Mouse (Mus musculus): ENCODE data around the gene Nav2.

The Nav2 gene

DNA sequence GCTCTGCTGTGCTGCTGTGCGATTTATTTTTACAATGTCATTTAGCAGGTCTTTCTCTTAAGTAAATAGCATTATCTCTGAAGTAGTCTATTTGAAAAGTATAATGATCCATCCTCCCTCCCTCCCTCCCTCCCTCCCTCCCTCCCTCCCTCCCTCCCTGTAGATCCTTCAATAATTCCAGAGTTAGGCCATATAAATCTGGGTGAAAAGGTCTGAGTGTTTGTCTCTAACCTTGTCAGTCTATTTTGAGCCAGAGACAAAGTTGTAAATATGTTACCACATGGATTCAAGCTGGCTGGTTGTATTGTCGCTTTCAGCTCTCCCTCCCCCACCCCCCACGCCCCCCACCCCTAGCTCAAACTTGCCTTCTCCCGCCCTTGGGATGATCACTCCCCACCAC lies 619.4 kb downstream of the Nav2 start:
- in situ Hi-C loops (cut with MseI, MboI), result no loop called here

DNA sequence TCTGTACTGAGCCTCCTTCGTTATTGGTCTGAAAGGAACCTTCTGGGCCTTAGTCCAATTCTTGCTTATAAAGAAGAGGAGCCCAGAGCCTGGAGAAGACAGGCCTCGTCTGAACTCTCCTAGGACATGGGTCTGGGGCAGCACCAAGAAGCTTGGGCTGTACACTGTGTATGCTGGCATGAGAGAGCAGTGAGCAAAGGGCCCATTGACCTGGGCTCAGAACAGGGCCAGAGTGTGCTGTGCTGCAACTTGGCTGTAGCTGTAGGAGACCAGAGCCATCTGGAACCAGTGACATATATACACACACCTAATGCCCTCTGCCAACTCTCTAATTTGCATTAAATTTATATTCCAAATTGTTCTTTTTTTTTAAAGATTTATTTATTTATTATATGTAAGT lies 621.0 kb downstream of the Nav2 start:
- in situ Hi-C loops (cut with MseI, MboI), result no loop called here

DNA sequence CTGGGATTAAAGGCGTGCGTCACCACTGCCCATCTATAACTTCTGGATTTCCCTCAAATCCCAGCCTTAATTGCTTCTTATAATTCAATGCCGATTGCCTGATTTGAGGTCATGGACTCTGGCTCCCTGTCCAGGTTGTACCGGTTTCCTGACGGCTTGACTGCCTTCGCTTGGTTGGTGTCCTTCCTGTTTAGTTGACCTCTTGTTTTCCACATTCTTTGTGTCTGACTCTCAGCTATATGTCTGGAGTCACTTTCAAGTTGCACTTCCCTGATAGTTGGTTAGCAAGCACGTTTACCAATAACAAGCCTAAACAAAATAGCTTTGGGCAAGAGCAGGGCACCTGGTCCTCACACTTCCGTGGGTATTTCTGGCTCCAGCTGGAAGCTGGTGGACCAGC lies 625.1 kb downstream of the Nav2 start:
- in situ Hi-C loops (cut with MseI, MboI), result no loop called here

DNA sequence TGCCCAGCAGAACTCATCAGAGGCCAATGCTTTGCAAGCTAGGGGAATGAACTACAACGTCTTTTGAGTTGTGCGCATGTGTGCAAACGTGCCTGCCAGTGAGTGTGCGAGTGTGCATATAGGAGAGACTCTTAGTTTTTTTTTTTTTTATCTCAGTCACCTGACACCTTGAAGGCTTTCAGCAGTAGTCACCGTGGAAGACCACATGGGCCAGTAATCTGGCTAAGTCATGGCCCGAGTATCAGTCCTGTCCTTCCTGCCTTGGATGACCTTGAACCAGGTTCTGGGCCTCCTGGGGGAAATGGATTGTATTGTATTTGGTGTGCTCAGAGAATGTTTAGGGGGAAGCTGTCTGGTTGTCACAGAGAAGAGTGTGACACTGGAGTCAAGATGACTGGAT lies 625.7 kb downstream of the Nav2 start:
- in situ Hi-C loops (cut with MseI, MboI), result no loop called here

- in situ Hi-C loops (cut with MseI, MboI), result no loop called here
These were observed 629.8 kb downstream of the Nav2 start for GRCm38 (mm10) chr7:49538360-49538759.

DNA sequence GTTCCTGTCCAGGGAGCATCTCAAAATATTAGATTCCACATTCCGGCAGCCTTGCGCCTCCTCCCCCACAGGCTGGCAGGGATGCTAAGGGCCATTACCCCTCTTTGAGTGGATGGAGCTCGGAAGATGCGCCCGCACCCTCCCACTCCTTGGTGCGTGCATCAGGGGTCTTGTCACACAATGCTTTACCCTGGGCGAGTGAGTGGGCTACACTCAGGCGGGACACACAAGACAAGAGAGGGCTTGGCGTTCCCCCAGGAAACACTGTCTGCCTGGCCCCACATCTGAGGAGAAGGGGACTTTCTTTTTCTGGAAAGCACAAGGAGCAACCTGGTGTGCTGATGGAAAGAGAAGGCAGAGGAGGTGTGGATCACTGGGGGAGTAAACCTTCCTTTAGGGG lies 631.7 kb downstream of the Nav2 start:
- in situ Hi-C loops (cut with MseI, MboI), result no loop called here

GRCm38 (mm10) chr7:49542135-49542534 lies 633.6 kb downstream of the Nav2 start:
- in situ Hi-C loops (cut with MseI, MboI), result no loop called here

DNA sequence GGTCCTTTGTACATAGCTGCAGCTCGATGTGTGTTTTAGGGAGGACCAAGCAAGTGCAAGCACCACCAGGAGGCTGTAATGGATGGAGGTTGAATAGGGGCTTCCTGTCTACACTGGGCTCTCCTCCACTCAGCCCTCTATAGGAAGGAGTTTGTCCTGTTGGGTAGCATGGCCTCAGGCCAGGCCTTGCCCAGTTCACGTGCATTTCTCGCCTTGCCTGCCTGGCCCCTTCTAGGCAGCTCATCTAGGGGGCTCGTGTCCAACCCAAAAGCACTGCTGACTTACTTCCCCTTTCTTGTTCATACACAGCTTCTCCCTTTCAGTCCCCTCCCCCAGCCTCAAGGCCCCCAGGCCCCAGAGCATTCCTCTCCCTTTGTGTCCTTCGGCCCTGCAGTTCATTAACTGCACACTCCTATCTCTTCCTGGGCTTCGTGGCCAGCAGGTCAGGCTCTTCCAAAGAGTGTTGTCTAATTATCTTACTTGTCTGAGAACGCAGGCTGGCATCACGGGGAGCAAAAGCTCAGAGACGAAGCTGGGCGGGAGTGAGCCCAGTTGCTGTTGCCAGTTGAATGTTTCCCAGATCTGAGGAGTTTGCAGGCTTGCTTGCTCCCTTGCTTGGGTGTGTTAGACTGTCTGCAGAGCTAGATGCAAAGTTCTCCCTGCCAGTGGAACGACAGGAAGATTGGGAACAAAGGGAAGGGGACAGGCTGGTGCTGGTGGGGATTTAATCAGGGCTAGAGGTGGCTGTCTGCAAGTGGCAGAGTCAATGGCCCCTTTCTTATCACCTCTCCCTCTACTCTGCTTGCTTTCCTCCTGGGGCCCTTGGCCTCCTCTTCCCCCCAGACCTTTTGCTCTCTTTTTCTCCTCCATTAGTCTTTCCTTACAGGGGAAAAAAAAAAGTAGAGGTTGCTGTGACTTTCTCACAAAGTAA lies 636.5 kb downstream of the Nav2 start:
- in situ Hi-C loops (cut with MseI, MboI), result no loop called here

- in situ Hi-C loops (cut with MseI, MboI), result no loop called here
These were observed 637.2 kb downstream of the Nav2 start for GRCm38 (mm10) chr7:49545706-49546097.

GRCm38 (mm10) chr7:49548397-49548796 lies 639.9 kb downstream of the Nav2 start:
- in situ Hi-C loops (cut with MseI, MboI), result no loop called here

DNA sequence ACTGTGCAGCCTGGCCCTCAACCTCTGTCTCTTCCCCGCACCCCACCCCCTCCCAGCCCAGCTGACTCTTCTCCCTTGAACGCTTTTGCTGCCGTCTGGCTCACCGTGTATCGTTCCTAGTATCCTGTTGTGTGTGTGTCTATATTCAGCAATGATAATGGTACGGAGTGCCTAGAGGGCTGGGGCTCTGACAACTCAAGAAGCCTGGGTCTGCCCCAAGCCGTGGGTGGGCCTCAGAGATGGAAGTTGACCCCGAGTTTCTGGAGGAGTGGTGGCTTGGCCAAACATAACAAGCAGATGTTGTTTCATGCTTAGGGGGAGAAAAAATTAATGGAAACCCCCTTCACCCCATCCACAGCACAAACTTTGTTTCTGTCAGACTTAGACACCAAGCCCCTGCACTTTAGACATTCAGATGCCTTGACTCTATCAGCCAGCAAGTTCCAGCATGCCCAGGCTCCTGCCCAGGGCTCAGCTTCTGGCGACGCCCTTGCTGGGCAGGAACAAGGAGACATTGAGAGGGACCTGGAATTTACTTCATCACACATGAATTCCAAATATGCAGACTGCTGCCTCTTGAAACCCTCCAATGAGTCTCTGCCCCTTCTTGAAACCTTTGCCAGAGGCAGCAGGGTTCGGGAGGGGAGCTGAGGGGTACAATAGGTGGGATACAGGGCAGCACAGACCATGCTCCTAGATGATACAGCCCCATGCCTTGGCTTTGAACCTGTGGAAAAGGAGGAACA lies 644.9 kb downstream of the Nav2 start:
- in situ Hi-C loops (cut with MseI, MboI), result no loop called here

- in situ Hi-C loops (cut with MseI, MboI), result no loop called here
These were observed 649.7 kb downstream of the Nav2 start for GRCm38 (mm10) chr7:49558240-49558640.

DNA sequence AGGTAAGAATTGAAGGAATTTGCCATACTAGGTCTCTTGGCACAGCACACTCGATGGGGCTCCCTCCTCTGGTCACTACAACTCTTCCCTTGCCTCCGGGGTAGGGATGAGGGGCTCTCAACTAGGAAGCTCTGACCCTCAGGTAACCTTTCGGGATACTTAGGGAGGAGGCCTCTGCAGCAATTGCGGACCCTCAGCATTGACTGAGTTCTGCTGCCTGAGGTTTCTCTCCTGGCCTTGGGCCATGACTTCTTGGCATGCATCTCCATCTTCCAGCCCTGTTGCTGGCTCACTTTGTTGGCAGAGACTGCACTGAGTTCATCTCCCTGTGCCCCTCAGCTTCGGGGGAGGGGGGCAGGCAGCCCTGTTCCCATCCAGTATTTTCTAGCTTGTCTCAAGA lies 650.4 kb downstream of the Nav2 start:
- in situ Hi-C loops (cut with MseI, MboI), result no loop called here

DNA sequence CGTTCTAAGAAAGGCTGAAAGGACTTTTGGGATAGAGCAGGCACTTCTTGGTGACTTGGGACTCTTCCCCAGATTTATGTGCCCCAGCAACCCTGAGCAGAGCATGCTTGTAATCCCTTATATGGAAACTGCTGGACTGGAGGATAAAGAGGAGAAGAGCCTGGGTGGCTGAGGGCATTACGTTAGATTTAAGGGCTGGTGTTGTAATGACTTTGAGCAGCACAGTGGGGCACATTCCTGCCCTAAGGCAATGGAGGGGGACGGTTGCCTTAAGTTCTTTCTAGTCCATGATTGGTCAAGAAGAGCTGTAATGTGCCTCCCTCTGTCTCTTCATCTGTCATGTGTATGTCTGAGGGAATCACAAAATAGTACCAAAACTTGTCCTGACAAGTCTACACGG lies 651.5 kb downstream of the Nav2 start:
- in situ Hi-C loops (cut with MseI, MboI), result no loop called here

DNA sequence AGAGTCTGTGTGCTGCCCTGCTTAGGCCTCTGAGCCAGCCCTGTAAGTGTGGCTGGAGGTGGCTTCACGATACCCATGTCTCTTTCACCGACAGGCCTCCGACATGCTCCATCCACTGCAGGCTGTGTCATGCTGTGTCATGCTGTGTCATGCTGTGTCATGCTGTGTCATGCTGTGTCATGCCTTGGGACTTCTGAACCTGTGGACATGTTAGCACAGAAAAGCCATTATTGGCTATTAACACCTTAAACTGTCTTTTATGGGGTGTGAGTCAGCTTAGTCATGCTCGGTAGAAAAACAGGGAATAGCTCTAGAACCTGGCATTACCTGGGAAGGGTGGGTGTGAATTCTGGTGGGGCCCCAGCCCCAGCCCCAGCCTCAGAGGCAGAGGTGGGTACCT lies 653.9 kb downstream of the Nav2 start:
- in situ Hi-C loops (cut with MseI, MboI), result no loop called here

- in situ Hi-C loops (cut with MseI, MboI), result no loop called here
These were observed 654.3 kb downstream of the Nav2 start for GRCm38 (mm10) chr7:49562851-49563250.

DNA sequence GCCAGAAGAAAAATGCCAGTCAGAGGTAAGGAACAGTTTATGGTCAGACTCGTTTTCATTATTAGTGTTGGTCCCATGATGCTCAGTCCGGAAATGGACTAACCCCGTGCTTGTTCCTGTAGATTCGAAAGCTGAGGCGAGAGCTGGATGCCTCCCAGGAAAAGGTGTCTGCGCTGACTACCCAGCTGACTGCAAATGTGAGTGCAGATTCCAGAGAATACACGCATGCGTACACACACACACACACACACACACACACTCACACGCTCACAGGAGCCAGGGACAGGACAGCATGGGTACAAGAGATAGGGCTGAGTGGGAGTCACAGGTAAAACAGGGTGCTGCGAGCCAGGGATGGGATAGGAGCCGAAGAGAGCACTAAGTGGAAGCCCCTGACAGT lies 656.6 kb downstream of the Nav2 start:
- in situ Hi-C loops (cut with MseI, MboI), result no loop called here

DNA sequence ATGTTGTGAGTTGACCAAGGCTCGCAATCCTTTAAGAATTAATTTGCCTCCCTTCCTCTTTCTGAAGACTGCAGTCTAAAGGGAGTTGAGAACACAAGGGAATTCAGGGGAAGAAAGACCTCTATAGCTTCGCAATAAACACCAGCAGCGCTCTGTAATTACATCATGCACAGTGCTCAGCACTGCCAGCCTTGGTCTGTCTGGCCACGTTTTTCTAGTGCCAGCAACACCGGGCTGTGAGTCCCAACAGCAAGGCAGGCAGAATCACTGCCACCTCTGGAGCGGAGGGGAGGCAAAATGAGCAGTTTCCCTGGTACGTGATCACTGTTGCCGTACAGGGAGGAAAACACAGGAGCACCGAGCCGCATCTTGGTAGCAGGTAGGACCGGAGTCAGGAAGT lies 657.3 kb downstream of the Nav2 start:
- in situ Hi-C loops (cut with MseI, MboI), result no loop called here

DNA sequence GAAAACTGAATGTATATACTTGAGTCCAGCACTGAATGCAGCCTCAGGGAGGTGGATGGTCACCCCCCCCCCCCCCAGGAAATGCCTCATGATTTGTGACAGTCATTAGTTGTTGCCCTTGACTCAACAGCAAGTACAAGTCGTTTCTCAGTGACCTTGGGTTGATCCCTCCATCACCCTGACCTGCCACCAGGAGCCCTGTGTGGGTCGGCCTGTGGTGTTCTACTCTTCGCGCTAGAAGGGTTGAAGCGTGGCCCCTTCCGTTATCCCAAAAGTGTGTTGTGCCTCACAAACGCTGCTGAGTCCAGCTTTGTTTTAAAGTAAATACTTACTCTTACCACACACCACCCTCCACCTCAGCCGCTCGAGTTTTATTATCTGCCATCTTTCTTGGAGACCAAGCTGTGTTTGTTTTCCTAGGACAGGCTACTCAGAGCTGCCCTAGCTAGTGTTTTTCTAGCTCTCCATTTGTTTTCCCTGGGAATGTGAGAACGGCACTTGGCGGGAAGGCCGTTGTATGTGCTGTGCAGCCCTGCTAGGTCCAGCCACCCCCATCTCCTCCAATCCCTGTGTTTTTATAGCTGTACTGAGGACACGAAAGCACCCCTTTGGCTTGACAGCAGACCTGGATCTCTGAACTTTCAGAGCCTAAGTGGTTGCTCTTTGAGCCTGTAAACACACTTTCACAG lies 659.0 kb downstream of the Nav2 start:
- in situ Hi-C loops (cut with MseI, MboI), result no loop called here

DNA sequence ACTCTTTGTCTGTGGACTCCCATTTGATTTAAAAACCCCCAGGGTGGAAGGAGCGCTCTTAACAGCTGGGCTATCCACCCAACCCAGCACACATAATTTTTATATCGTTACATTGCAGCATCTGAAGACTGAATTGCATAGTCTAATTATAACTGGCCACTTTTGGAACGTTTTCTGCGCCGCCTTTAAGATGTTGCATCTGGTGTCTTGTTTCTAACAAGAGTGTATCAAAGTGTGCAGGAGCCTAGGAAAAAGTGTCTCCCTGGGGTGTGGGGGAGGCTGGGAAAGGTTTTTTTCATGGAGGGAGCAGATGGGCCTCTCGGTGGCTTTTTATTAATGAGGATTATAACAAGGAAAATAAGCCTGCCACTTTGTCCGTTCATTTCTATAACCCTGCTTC lies 661.1 kb downstream of the Nav2 start:
- in situ Hi-C loops (cut with MseI, MboI), result no loop called here

DNA sequence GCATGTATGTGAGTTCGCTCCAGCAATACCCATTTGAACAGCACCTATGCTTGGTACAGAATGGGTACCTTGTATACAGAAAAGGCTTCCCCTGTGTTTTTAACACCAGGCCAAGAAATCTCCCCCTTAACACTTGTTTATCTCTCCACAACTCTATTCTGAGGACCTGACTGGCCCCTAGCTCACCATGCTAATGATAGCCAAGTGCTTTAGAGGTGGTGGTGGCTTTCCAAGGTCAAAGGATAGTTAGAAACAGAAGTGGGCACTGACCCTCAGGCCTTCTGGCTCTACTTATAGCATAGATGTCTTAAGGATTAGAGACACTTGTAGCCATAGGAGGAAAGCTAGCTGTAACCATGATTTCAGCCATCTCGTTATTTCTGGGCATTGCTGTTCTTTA lies 663.1 kb downstream of the Nav2 start:
- in situ Hi-C loops (cut with MseI, MboI), result no loop called here

DNA sequence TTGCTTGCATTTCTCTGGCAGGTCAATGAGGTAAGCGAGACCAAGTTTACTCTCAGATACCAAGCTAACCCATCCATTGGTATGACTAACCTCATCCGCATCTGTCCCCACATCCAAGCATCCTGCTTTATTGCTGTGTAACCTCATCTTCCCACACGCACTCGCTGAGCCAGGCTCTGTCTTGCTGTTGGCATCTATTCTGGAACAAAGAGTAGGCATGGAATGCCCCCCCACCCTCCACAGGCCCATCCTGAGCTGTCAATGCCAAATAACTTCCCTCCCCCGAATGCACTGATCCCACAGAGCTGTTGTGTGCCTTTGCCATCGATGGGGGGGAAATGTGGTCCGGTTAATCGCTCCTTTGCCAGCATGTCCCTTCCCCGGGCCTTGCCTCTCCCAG lies 666.7 kb downstream of the Nav2 start:
- in situ Hi-C loops (cut with MseI, MboI), result loop anchor here in 1 of 2 experiments (25.0 kb wide), 1 partner anchor 88 kb away; no protein-coding TSS in a partner anchor

Data from mouse trophoblast stem cell (cell line).